20 mouse cellular contexts compared by ENCODE assay signal in the genomic region with DNA sequence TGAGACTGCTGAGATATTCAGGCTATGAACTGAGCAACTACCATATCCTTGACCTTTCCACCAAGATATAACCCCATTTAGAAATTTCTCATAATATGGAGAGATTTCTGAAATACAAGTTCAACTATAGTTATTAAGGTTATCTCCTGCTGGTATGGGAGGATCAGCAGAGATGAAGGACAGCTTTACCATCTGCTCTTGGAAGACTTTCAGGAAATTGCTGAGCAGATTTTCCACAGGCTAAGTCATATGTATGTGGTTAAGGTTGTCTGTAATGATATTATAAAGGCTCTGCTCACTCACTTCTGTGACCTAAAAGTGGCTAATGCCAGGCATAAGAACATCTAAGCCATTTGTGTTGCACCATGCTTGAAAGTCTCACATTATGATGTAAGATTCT.
DNase-seq lines count a peak whose midpoint lies in the region; ATAC-seq and TF ChIP-seq lines count a peak whose summit lies in the region.
"Had no signal": no experiment of that assay in that cellular context is flagged by ENCODE, and none has a peak within 500 bp of the region (broad histone marks: within the 10 kb centered on the region; RNA-seq: fewer than 3 reads in every experiment).

No protein-coding gene starts in this region.

- intact Hi-C loops in gastrocnemius, adult 2 months (cut with DNase I) = no loop called here

- H3K27ac ChIP-seq in gastrocnemius, adult 2 months = no peak overlapping the region
- H3K27ac ChIP-seq: embryonic facial prominence, embryonic 10.5 days; embryonic facial prominence, embryonic 12.5 days; forebrain, embryonic 13.5 days; forebrain, embryonic 15.5 days had no signal

- DNase-seq in cerebellum, postnatal 4 days (ENCODE audit: low spot score in 2 of 2) = no peak
- DNase-seq in brain, adult 2 months (ENCODE audit: low read depth, low spot score) = peak; percentile 69
- peak; percentile 11 for DNase-seq in cerebellum, adult 8-10 months
- DNase-seq in cerebellum, adult 9-11 months = peak; percentile 40
- DNase-seq in gastrocnemius, adult 2 months = no peak
- DNase-seq in spleen, postnatal 14 days (ENCODE audit: low spot score in 2 of 2) = no peak
- DNase-seq in right cerebral cortex, adult 18-20 months = no peak
- DNase-seq: adrenal gland, adult 8-10 months; adrenal gland, postnatal 14 days; adrenal gland, postnatal 36 days; B cell, adult 2 months; forebrain, postnatal 0 days had no signal

- no peak for TF ChIP-seq CTCF in gastrocnemius, adult 2 months (IDR thresholded peaks at IDR 0.05)

- no peak overlapping the region for H3K4me3 ChIP-seq in gastrocnemius, adult 2 months
- H3K4me3 ChIP-seq: embryonic facial prominence, embryonic 10.5 days; embryonic facial prominence, embryonic 12.5 days; forebrain, embryonic 13.5 days; forebrain, embryonic 15.5 days had no signal

- 0 out of 2 replicates have a peak, but pooled peaks have one; percentile 15 for ATAC-seq in cerebellum, adult (ENCODE audit: insufficient number of reproducible peaks, low FRiP score, low TSS enrichment)
- ATAC-seq: activated CD4-positive, CD25-positive, alpha-beta regulatory T cell, adult 4 months; CD4-positive, CD25-positive, alpha-beta regulatory T cell, adult 4 months; forebrain, embryonic 13.5 days; forebrain, embryonic 15.5 days; forebrain, postnatal 0 days; Patski had no signal

Comparison
In these comparisons a context has a peak if more than half of its experiments do, and no peak if none do; other contexts are left out.
1. DNase-seq: peak in brain, adult 2 months (single experiment), cerebellum, adult 8-10 months (single experiment) and cerebellum, adult 9-11 months (single experiment); none in cerebellum, postnatal 4 days (0 of 2), gastrocnemius, adult 2 months (single experiment), spleen, postnatal 14 days (0 of 2) and right cerebral cortex, adult 18-20 months (single experiment).